In the genomic region with DNA sequence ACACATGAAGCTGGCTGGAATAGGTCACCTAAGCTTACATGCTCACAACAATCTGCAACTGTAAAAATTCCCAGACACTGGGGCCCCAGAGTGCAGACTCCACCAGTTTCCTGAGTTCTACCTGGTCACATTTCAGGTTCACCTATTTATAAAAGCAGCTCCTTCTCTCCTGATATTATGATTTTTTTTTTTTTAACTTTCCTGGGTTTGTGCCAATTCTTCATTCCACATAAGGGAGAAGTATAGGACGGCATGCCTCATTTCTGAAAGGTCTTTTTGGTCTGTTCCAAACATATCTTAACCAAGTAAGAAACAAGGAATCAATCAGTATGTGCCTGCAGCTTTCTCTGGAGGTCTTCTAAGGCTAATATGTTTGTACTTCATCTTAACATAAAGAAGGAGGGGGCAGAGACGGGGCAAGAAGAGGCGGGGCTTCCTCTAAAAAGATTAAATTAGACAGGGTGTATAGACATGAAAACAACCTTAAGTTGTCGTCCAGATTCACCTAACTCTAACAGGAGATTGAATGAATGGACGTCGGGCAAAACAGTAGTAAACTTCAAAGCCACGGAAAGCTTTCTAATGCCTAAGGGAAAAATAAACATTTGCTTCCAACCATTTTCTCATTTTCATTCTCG, we compare ENCODE assay signal across 9 mouse cellular contexts. TPM values are rescaled to one million over a fixed set of nuclear protein-coding genes. Genes with fewer than 3 reads are reported as not detected.
A peak's percentile ranks its signal among the peaks of the same experiment; 100 is the strongest.
DNase-seq lines count a peak whose midpoint lies in the region; ATAC-seq and TF ChIP-seq lines count a peak whose summit lies in the region.
"Had no signal": no experiment of that assay in that cellular context is flagged by ENCODE, and none has a peak within 500 bp of the region (broad histone marks: within the 10 kb centered on the region; RNA-seq: fewer than 3 reads in every experiment).

No protein-coding gene starts in this region.

- no peaks in the 10 kb centered on the region for H3K36me3 ChIP-seq in limb, embryonic 12.5 days
- H3K36me3 ChIP-seq in stomach, postnatal 0 days (ENCODE audit: control insufficient read depth, insufficient read depth, low read length): no peaks in the 10 kb centered on the region

- no peak for TF ChIP-seq CTCF in gastrocnemius, adult 2 months (IDR thresholded peaks at IDR 0.05)
- no peak for TF ChIP-seq CTCF in stomach, postnatal 0 days (IDR thresholded peaks at IDR 0.05; ENCODE audit: low read depth)

- peaks cover 33% of the 10 kb centered on the region for H3K27me3 ChIP-seq in limb, embryonic 12.5 days
- no peaks in the 10 kb centered on the region for H3K27me3 ChIP-seq in stomach, postnatal 0 days (ENCODE audit: control insufficient read depth, insufficient read depth, low read length)

- DNase-seq in gastrocnemius, adult 2 months: no peak
- no peak for DNase-seq in gastrocnemius, adult 18-20 months (ENCODE audit: low spot score)
- peak; percentile 6 to 25 for DNase-seq in spleen, postnatal 36 days (ENCODE audit: low spot score in 2 of 2)
- no peak for DNase-seq in spleen, postnatal 10 days (ENCODE audit: low spot score in 2 of 2)
- DNase-seq in stomach, postnatal 0 days (ENCODE audit: low spot score): no peak
- no peak for DNase-seq in urinary bladder, adult 2 months (ENCODE audit: low spot score)
- no peak for DNase-seq in cerebellum, adult 11-12 months
- DNase-seq: kidney, adult 8-10 months had no signal

- WGBS in limb, embryonic 12.5 days: 17% methylated on average over 8 of the region's 8 CpGs
- WGBS in stomach, postnatal 0 days: 7% methylated on average over 8 of the region's 8 CpGs

- no peak for ATAC-seq in limb, embryonic 12.5 days (ENCODE audit: insufficient number of reproducible peaks, insufficient read depth, low FRiP score, low TSS enrichment, low read depth)
- ATAC-seq in stomach, postnatal 0 days (ENCODE audit: low FRiP score, low TSS enrichment): no peak

- H3K4me2 ChIP-seq in limb, embryonic 12.5 days: peak overlapping the region; percentile 97
- H3K4me2 ChIP-seq in stomach, postnatal 0 days (replicated peaks; ENCODE audit: low read depth): peak overlapping the region; percentile 94; the same call in 1 of the 2 replicates

- H3K9me3 ChIP-seq in limb, embryonic 12.5 days: no peaks in the 10 kb centered on the region
- no peaks in the 10 kb centered on the region for H3K9me3 ChIP-seq in stomach, postnatal 0 days (ENCODE audit: control insufficient read depth, low read length)

- TF ChIP-seq EP300 in stomach, postnatal 0 days (optimal IDR thresholded peaks at IDR 0.05): no peak

- H3K4me1 ChIP-seq in limb, embryonic 12.5 days (replicated peaks): peaks cover 27% of the 10 kb centered on the region
- no peaks in the 10 kb centered on the region; the same call in 1 of the 2 replicates for H3K4me1 ChIP-seq in stomach, postnatal 0 days (replicated peaks; ENCODE audit: control insufficient read depth, insufficient read depth)

- no peak overlapping the region for H3K9ac ChIP-seq in limb, embryonic 12.5 days (replicated peaks)
- no peak overlapping the region for H3K9ac ChIP-seq in stomach, postnatal 0 days (ENCODE audit: low read length)

- H3K4me3 ChIP-seq in gastrocnemius, adult 2 months: peak overlapping the region; percentile 87
- H3K4me3 ChIP-seq in limb, embryonic 12.5 days (replicated peaks): peak overlapping the region; percentile 70
- H3K4me3 ChIP-seq in stomach, postnatal 0 days (ENCODE audit: low read depth, low read length): no peak overlapping the region

- intact Hi-C loops in gastrocnemius, adult 2 months (cut with DNase I): loop anchor here (5.0 to 10.0 kb wide), 2 partner anchors 305 to 427 kb away; no protein-coding TSS in a partner anchor

- no peak overlapping the region for H3K27ac ChIP-seq in gastrocnemius, adult 2 months
- 0 out of 2 replicates have a peak overlapping the region, but pooled peaks have one; percentile 4 for H3K27ac ChIP-seq in limb, embryonic 12.5 days
- no peak overlapping the region for H3K27ac ChIP-seq in stomach, postnatal 0 days (replicated peaks)

RNA-seq across cellular contexts. Expression of a gene that starts 2.0 kb away (rescaled TPM):
- 10 to 100 TPM in 1 of 2 experiments, 1 to 10 TPM in 1; 9.2 to 18.8 TPM for total RNA-seq in gastrocnemius, adult 2 months (2021)
- total RNA-seq in gastrocnemius, adult 18-20 months (2021): 10 to 100 TPM; 14.4 to 22.8 TPM
- 2.2 and 2.5 TPM in 2 replicates for polyA plus RNA-seq in limb, embryonic 12.5 days (2016; fragmentation: Nextera tagmentation; extraction: Ambion mirVana)
- polyA plus RNA-seq in stomach, postnatal 0 days (2015; fragmentation: Nextera tagmentation; extraction: Ambion mirVana): 0.62 and 0.73 TPM in 2 replicates
- 3.6 and 6.7 TPM in 2 replicates for polyA plus RNA-seq in urinary bladder, adult 2 months (2012; rRNA removed)

Comparison
In these comparisons a context has a peak if more than half of its experiments do, and no peak if none do; other contexts are left out.
1. DNase-seq: peak in spleen, postnatal 36 days (2 of 2); none in gastrocnemius, adult 2 months (single experiment), gastrocnemius, adult 18-20 months (single experiment), spleen, postnatal 10 days (0 of 2), stomach, postnatal 0 days (single experiment), urinary bladder, adult 2 months (single experiment) and cerebellum, adult 11-12 months (single experiment).